In genomic region chr5:51040926-51041325, GRCm38 (mm10) we compare ENCODE assay signal across 9 mouse cellular contexts.
DNase-seq lines count a peak whose midpoint lies in the region.
"Had no signal": no experiment of that assay in that cellular context is flagged by ENCODE, and none has a peak within 500 bp of the region (broad histone marks: within the 10 kb centered on the region; RNA-seq: fewer than 3 reads in every experiment).

No protein-coding gene starts in this region.

- DNase-seq in embryo, embryonic 10 days (ENCODE audit: low spot score) = peak; percentile 5
- DNase-seq in embryo, embryonic 11 days = no peak
- DNase-seq in adrenal gland, postnatal 14 days = peak; percentile 77
- DNase-seq in kidney, adult 18-20 months = peak; percentile 32
- peak; percentile 49 to 62 for DNase-seq in kidney, postnatal 36 days
- no peak for DNase-seq in thymus, postnatal 10 days (ENCODE audit: low spot score in 2 of 2)
- DNase-seq in lung, adult 18-20 months = no peak
- DNase-seq in right cerebral cortex, adult 2 months (ENCODE audit: low spot score in 2 of 2) = no peak
- DNase-seq: lung, embryonic 14.5 days had no signal

Comparison
In these comparisons a context has a peak if more than half of its experiments do, and no peak if none do; other contexts are left out.
1. DNase-seq: peak in embryo, embryonic 10 days (single experiment), adrenal gland, postnatal 14 days (single experiment), kidney, adult 18-20 months (single experiment) and kidney, postnatal 36 days (2 of 2); none in embryo, embryonic 11 days (single experiment), thymus, postnatal 10 days (0 of 2), lung, adult 18-20 months (0 of 2) and right cerebral cortex, adult 2 months (0 of 2).